Mouse (Mus musculus): ENCODE measurements around the gene Mphosph10.

The Mphosph10 gene

GRCm38 (mm10) chr7:64354206-64354605, 37.9 kb downstream of the Mphosph10 start:
- in situ Hi-C loops (cut with MboI; ENCODE audit: low sequenced_read_pairs), result no loop called here

GRCm38 (mm10) chr7:64351087-64351486, 41.0 kb downstream of the Mphosph10 start:
- in situ Hi-C loops (cut with MboI; ENCODE audit: low sequenced_read_pairs), result no loop called here

GRCm38 (mm10) chr7:64349147-64349861, 42.8 kb downstream of the Mphosph10 start:
- in situ Hi-C loops (cut with MboI; ENCODE audit: low sequenced_read_pairs), result no loop called here

GRCm38 (mm10) chr7:64347813-64348212, 44.3 kb downstream of the Mphosph10 start:
- in situ Hi-C loops (cut with MboI; ENCODE audit: low sequenced_read_pairs), result no loop called here

- in situ Hi-C loops (cut with MboI; ENCODE audit: low sequenced_read_pairs), result no loop called here
Observed at GRCm38 (mm10) chr7:64332686-64333085, 59.4 kb downstream of the Mphosph10 start.

GRCm38 (mm10) chr7:64331309-64331708, 60.8 kb downstream of the Mphosph10 start:
- in situ Hi-C loops (cut with MboI; ENCODE audit: low sequenced_read_pairs), result no loop called here

GRCm38 (mm10) chr7:64327486-64327885, 64.6 kb downstream of the Mphosph10 start:
- in situ Hi-C loops (cut with MboI; ENCODE audit: low sequenced_read_pairs), result loop anchor here (10.0 kb wide), 1 partner anchor 163 kb away; no protein-coding TSS in a partner anchor

GRCm38 (mm10) chr7:64326892-64327291, 65.2 kb downstream of the Mphosph10 start:
- in situ Hi-C loops (cut with MboI; ENCODE audit: low sequenced_read_pairs), result loop anchor here (10.0 kb wide), 1 partner anchor 162 kb away; no protein-coding TSS in a partner anchor
